In the genomic region with DNA sequence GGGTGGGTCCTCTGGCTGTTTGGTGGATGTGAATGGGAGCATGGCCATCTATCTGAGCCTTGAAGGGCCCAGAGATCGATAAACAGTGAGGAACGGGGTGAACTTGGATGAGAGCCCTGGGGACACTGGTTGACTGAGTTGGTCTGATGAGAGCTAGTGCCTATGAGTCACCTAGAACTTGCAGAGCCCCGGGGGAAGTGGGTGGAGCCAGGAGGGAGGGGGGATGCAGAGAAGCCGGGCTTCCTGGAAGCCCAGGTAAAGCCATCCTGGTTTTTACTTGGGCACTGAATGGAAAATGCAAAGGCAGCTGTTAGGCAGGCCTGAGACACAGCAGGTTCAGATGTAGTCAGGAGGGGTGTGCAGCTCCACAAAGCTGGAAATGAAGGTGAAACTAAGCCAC, we compare ENCODE assay signal across 15 mouse cellular contexts.
A peak's percentile ranks its signal among the peaks of the same experiment; 100 is the strongest.
DNase-seq lines count a peak whose midpoint lies in the region; ATAC-seq lines count a peak whose summit lies in the region.
"Had no signal": no experiment of that assay in that cellular context is flagged by ENCODE, and none has a peak within 500 bp of the region (broad histone marks: within the 10 kb centered on the region; RNA-seq: fewer than 3 reads in every experiment).

No protein-coding gene starts in this region.

- peaks cover 8% of the 10 kb centered on the region; the same call in 1 of the 2 replicates for H3K36me3 ChIP-seq in heart, embryonic 13.5 days
- H3K36me3 ChIP-seq in midbrain, embryonic 13.5 days, result no peaks in the 10 kb centered on the region
- H3K36me3 ChIP-seq: limb, embryonic 15.5 days had no signal

- H3K9me3 ChIP-seq in heart, embryonic 13.5 days, result no peaks in the 10 kb centered on the region
- H3K9me3 ChIP-seq in midbrain, embryonic 13.5 days, result no peaks in the 10 kb centered on the region
- H3K9me3 ChIP-seq: intestine, embryonic 15.5 days; limb, embryonic 15.5 days had no signal

- no peak for DNase-seq in heart, postnatal 4 days
- DNase-seq in ES-CJ7 (ENCODE audit: low read depth, low spot score) (peak; percentile 50), ZHBTc4 (ENCODE audit: low read depth, low spot score) (peak; percentile 66)
- peak; percentile 63 to 65 for DNase-seq in kidney, postnatal 36 days
- DNase-seq in thymus, postnatal 10 days (ENCODE audit: low spot score in 2 of 2), result no peak
- DNase-seq: cerebellum, adult 11 months; lung, adult 2 months; right cerebral cortex, postnatal 14 days; thymus, postnatal 36 days had no signal

- no peak for ATAC-seq in heart, embryonic 13.5 days (ENCODE audit: extremely low read depth, insufficient number of reproducible peaks, low FRiP score, low TSS enrichment)
- no peak for ATAC-seq in midbrain, embryonic 13.5 days
- ATAC-seq: activated CD4-positive, CD25-positive, alpha-beta regulatory T cell, adult 4 months had no signal

- H3K4me3 ChIP-seq in heart, embryonic 13.5 days, result no peak overlapping the region
- H3K4me3 ChIP-seq in midbrain, embryonic 13.5 days (replicated peaks), result no peak overlapping the region
- H3K4me3 ChIP-seq: erythroblast, embryonic 14.5 days; intestine, embryonic 15.5 days; limb, embryonic 15.5 days had no signal

- H3K4me2 ChIP-seq in heart, embryonic 13.5 days, result no peak overlapping the region
- no peak overlapping the region for H3K4me2 ChIP-seq in midbrain, embryonic 13.5 days (replicated peaks)
- H3K4me2 ChIP-seq: intestine, embryonic 15.5 days; limb, embryonic 15.5 days had no signal

- WGBS in heart, embryonic 13.5 days, result 69% methylated on average over 4 of the region's 4 CpGs
- 92% methylated on average over 4 of the region's 4 CpGs for WGBS in midbrain, embryonic 13.5 days

- H3K27me3 ChIP-seq in heart, embryonic 13.5 days (replicated peaks), result no peaks in the 10 kb centered on the region
- H3K27me3 ChIP-seq in midbrain, embryonic 13.5 days, result no peaks in the 10 kb centered on the region
- H3K27me3 ChIP-seq: intestine, embryonic 15.5 days; limb, embryonic 15.5 days had no signal

- no peak overlapping the region for H3K27ac ChIP-seq in heart, embryonic 13.5 days (replicated peaks)
- no peak overlapping the region for H3K27ac ChIP-seq in midbrain, embryonic 13.5 days
- H3K27ac ChIP-seq: intestine, embryonic 15.5 days; limb, embryonic 15.5 days had no signal

- 0 out of 2 replicates have a peak overlapping the region, but pooled peaks have one; percentile 19 for H3K9ac ChIP-seq in heart, embryonic 13.5 days
- H3K9ac ChIP-seq in midbrain, embryonic 13.5 days (replicated peaks), result no peak overlapping the region
- H3K9ac ChIP-seq: intestine, embryonic 15.5 days; limb, embryonic 15.5 days had no signal

- H3K4me1 ChIP-seq in heart, embryonic 13.5 days, result peaks cover 81% of the 10 kb centered on the region
- H3K4me1 ChIP-seq in midbrain, embryonic 13.5 days (replicated peaks), result peaks cover 18% of the 10 kb centered on the region

Comparison
In these comparisons a context has a peak if more than half of its experiments do, and no peak if none do; other contexts are left out.
1. DNase-seq: peak in ES-CJ7 (single experiment), ZHBTc4 (single experiment) and kidney, postnatal 36 days (2 of 2); none in heart, postnatal 4 days (single experiment) and thymus, postnatal 10 days (0 of 2).